Mouse (Mus musculus): ENCODE results near the gene Gfm2. TPM values are rescaled to one million over a fixed set of nuclear protein-coding genes. Genes with fewer than 3 reads are reported as not detected.
A peak's percentile ranks its signal among the peaks of the same experiment; 100 is the strongest.
"Not testable (repeated sequence)": the region's sequence is repeated elsewhere in the genome, so short reads cannot be mapped to it uniquely, and the experiment has no call there.

Gfm2 gene
- polyA plus RNA-seq (2012; fragmentation: generic; extraction: Trizol), result 13.7 TPM
- long read RNA-seq, experiment 1, partial matches to known transcripts, result 1 of 10 reads
- long read RNA-seq, experiment 1, other reads (novel, unspliced or antisense), result 6 of 10 reads
- long read RNA-seq, experiment 2, transcript Gfm2-208 (21 exons, 3,157 nt), result major isoform, 53 of 121 reads
- long read RNA-seq, experiment 2, partial matches to known transcripts, result 5 of 121 reads
- long read RNA-seq, experiment 2, other reads (novel, unspliced or antisense), result 58 of 121 reads

DNA sequence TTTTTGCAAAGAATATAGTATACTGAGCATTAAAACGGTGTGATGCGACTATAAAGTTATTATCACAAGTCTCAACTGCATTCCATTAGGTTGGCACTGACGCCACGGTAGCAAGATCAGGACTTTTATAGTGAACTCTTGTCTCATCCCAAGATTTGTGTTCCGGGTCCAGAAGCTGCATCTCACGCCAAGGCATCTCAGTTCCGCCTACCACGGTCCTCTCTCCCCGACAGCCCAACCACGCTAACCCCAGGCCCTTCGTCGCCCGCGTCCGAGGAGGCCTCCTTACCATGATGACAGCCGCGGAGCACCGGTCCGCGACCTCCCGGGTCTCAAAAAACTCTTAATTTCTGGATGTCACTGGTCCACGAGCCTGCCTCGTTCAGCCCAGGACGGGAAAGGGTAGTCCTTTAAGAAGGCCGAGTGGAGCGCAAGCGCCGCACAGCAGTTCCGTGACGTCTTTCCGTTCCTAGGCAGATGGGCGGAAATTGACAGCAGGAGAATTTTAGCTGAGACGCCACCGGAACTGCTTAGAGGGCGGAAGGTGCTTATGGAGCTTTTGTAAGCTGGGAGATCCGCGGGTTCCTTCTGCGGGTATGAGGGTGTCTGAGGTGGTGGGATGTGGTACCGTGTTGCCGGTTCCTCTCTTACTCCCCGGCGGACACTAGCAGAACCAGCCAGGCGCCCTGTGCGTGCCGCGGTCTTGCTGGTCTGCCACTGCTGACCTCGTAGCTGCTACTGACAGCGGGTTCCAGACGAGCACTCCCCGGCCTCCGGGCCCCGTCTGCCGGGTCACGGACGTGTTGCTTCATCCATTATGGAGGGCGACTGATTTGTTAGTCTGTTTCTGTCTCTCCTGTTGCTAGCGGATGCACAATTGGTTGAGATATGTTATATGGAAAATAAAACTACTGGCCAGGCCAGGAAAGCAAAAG lies at the start of gene Gfm2, which contains the start of gene Nsa2:
TSS of gene Gfm2 (plus strand) at position 472 of the 935 bp plus-strand sequence.
TSS of gene Nsa2 (minus strand) at position 472 of the 935 bp plus-strand sequence.
- H3K36me3 ChIP-seq (ENCODE audit: control insufficient read depth, insufficient read depth), result peaks cover 35% of the 10 kb centered on the region
- TF ChIP-seq MAX (IDR thresholded peaks at IDR 0.05) (peak; percentile 63), MYOD1 (IDR thresholded peaks at IDR 0.05; ENCODE audit: control insufficient read depth, insufficient read length, low read depth) (no peak), CTCF (IDR thresholded peaks at IDR 0.05; ENCODE audit: control insufficient read depth, insufficient read depth, insufficient read length) (no peak), USF1 (IDR thresholded peaks at IDR 0.05; ENCODE audit: low read depth) (peak; percentile 5)
- peaks cover 21% of the 10 kb centered on the region for H3K79me3 ChIP-seq (ENCODE audit: low read depth)
- peak within 1 kb of the TSS; percentile 94 for H3ac ChIP-seq (ENCODE audit: control insufficient read depth, insufficient read length, low read depth)
- H3K4me3 ChIP-seq (ENCODE audit: insufficient read depth, poor library complexity, severe bottlenecking), result peak within 1 kb of the TSS; percentile 78
- peaks cover 43% of the 10 kb centered on the region for H3K79me2 ChIP-seq (ENCODE audit: control insufficient read depth, insufficient read depth)
- no peaks in the 10 kb centered on the region for H3K27me3 ChIP-seq (ENCODE audit: control insufficient read depth, insufficient read depth, insufficient read length)

DNA sequence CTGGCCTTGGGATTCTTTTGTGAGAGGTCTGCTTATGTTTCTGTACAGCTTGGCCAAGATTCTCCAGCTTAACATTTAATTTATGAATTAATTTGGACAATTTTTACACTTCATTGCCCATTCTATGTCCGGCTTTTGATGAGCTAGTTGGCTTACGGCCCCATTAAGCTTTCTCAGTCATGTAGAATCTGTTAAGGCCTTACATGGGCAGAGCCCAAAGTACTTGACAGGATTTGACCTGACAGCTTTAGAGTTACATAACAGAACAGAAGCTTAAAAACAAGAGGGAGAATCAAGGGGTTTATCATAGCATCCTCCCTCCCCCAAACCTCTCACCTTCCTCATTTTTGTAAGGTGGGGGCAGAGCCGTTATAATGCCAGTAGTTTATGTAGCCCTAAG lies 49.6 kb upstream of the Gfm2 start:
- Histone ChIP-seq H3K79me2 (ENCODE audit: control insufficient read depth, insufficient read depth) (no peaks in the 10 kb centered on the region), H3ac (ENCODE audit: control insufficient read depth, insufficient read length, low read depth) (no peak overlapping the region), H3K4me3 (ENCODE audit: insufficient read depth, poor library complexity, severe bottlenecking) (no peak overlapping the region), H3K36me3 (ENCODE audit: control insufficient read depth, insufficient read depth) (no peaks in the 10 kb centered on the region), H3K79me3 (ENCODE audit: low read depth) (no peaks in the 10 kb centered on the region), H3K27me3 (ENCODE audit: control insufficient read depth, insufficient read depth, insufficient read length) (peaks cover 3% of the 10 kb centered on the region)
- TF ChIP-seq MAX (IDR thresholded peaks at IDR 0.05), result no peak
- TF ChIP-seq FOSL1 (IDR thresholded peaks at IDR 0.05; ENCODE audit: insufficient read depth, low read length, poor library complexity, severe bottlenecking), result no peak
- no peak for TF ChIP-seq MYOD1 (IDR thresholded peaks at IDR 0.05; ENCODE audit: control insufficient read depth, insufficient read length, low read depth)
- TF ChIP-seq CEBPB (IDR thresholded peaks at IDR 0.05; ENCODE audit: low read depth), result no peak
- TF ChIP-seq MYOG (IDR thresholded peaks at IDR 0.05; ENCODE audit: control insufficient read depth, extremely low read depth, insufficient read length), result no peak
- no peak for TF ChIP-seq CTCF (IDR thresholded peaks at IDR 0.05; ENCODE audit: control insufficient read depth, insufficient read depth, insufficient read length)
- TF ChIP-seq USF1 (IDR thresholded peaks at IDR 0.05; ENCODE audit: low read depth), result no peak

DNA sequence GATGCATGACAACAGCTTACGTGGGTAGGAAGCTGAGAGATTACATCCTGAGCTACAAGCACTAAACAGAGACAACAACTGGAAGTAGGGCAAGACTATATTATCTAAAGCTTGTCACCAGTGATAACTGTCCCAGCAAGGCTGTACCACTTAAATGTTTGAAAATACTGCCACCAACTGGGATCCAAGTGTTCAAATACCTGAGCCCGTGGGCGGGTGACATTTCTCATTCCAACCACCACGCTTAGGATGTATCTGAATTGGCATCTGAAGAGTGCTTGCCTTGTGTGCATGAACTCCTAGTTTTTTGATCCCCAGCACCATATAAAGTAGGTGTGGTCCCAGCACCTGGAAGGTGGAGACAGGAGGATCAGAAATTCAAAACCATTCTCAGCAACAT lies 42.0 kb upstream of the Gfm2 start:
- Histone ChIP-seq H3K79me3 (ENCODE audit: low read depth) (no peaks in the 10 kb centered on the region), H3K4me3 (ENCODE audit: insufficient read depth, poor library complexity, severe bottlenecking) (no peak overlapping the region), H3K27me3 (ENCODE audit: control insufficient read depth, insufficient read depth, insufficient read length) (peaks cover 3% of the 10 kb centered on the region), H3ac (ENCODE audit: control insufficient read depth, insufficient read length, low read depth) (no peak overlapping the region), H3K79me2 (ENCODE audit: control insufficient read depth, insufficient read depth) (no peaks in the 10 kb centered on the region), H3K36me3 (ENCODE audit: control insufficient read depth, insufficient read depth) (no peaks in the 10 kb centered on the region)
- TF ChIP-seq USF1 (IDR thresholded peaks at IDR 0.05; ENCODE audit: low read depth) (no peak), CTCF (IDR thresholded peaks at IDR 0.05; ENCODE audit: control insufficient read depth, insufficient read depth, insufficient read length) (no peak), CEBPB (IDR thresholded peaks at IDR 0.05; ENCODE audit: low read depth) (no peak), MYOD1 (IDR thresholded peaks at IDR 0.05; ENCODE audit: control insufficient read depth, insufficient read length, low read depth) (no peak), FOSL1 (IDR thresholded peaks at IDR 0.05; ENCODE audit: insufficient read depth, low read length, poor library complexity, severe bottlenecking) (no peak), MYOG (IDR thresholded peaks at IDR 0.05; ENCODE audit: control insufficient read depth, extremely low read depth, insufficient read length) (no peak), MAX (IDR thresholded peaks at IDR 0.05) (no peak)

DNA sequence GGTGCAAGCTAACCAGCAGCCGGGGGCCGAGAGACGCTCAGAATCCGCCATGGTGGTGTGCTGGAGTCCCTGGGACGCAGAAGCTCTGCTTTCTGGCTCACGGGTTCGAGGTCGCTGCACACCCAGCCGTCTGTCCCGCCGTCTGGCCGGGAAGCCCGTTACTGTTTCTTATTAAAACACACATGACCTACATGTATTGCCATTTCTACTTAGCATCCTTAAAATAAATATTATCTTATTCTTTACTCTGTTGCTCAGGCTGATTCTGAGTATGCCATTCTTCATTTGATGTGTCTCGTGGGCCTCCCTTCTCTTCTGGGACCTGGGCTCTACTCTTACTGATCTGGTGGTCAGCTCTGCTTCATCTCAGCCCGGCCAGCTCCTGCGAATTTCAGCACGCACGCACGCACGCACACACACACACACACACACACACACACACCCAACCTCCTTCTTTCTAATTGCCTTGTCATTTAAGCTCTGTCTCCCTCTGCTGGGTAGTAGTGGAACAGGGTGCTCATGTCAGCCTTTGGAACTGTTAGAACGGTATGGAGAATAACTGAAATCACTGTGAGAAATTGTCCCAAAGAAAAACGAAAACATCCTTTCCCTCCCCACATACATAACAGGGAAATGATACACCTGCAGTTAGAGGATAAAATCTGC lies 38.4 kb upstream of the Gfm2 start, which contains the start of gene Gm6169:
TSS of gene Gm6169 (minus strand) at position 51 of the 666 bp plus-strand sequence.
- no peak for TF ChIP-seq MYOG (IDR thresholded peaks at IDR 0.05; ENCODE audit: control insufficient read depth, extremely low read depth, insufficient read length)
- TF ChIP-seq FOSL1 (IDR thresholded peaks at IDR 0.05; ENCODE audit: insufficient read depth, low read length, poor library complexity, severe bottlenecking), result no peak
- TF ChIP-seq USF1 (IDR thresholded peaks at IDR 0.05; ENCODE audit: low read depth), result no peak
- no peak for TF ChIP-seq CTCF (IDR thresholded peaks at IDR 0.05; ENCODE audit: control insufficient read depth, insufficient read depth, insufficient read length)
- TF ChIP-seq MAX (IDR thresholded peaks at IDR 0.05), result no peak
- no peak for TF ChIP-seq MYOD1 (IDR thresholded peaks at IDR 0.05; ENCODE audit: control insufficient read depth, insufficient read length, low read depth)
- no peak for TF ChIP-seq CEBPB (IDR thresholded peaks at IDR 0.05; ENCODE audit: low read depth)
- Histone ChIP-seq H3K36me3 (ENCODE audit: control insufficient read depth, insufficient read depth) (no peaks in the 10 kb centered on the region), H3K27me3 (ENCODE audit: control insufficient read depth, insufficient read depth, insufficient read length) (peaks cover 3% of the 10 kb centered on the region), H3K4me3 (ENCODE audit: insufficient read depth, poor library complexity, severe bottlenecking) (no peak within 1 kb of the TSS), H3K79me3 (ENCODE audit: low read depth) (no peaks in the 10 kb centered on the region), H3K79me2 (ENCODE audit: control insufficient read depth, insufficient read depth) (no peaks in the 10 kb centered on the region), H3ac (ENCODE audit: control insufficient read depth, insufficient read length, low read depth) (no peak within 1 kb of the TSS)

DNA sequence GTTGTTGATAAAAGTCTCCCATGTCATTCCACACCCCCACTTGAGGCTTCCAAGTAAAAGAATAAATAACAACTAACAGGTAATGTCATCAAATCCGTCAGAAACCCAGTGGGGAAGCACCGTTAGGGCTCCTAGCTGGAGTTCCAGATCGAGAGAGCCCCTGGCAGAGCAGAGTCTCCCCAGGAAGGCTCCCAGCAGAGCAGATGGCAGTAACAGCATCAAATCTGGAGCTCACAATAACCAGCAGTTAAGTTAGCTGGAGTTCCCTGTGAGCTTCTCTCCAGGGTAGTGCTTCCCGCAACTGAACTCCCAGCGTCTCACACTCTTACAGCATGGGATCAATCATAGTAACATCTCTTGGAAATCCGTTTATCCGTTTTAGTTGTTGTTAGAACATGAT lies 32.7 kb upstream of the Gfm2 start:
- Histone ChIP-seq H3K79me2 (ENCODE audit: control insufficient read depth, insufficient read depth) (no peaks in the 10 kb centered on the region), H3K4me3 (ENCODE audit: insufficient read depth, poor library complexity, severe bottlenecking) (no peak overlapping the region), H3K79me3 (ENCODE audit: low read depth) (no peaks in the 10 kb centered on the region), H3ac (ENCODE audit: control insufficient read depth, insufficient read length, low read depth) (no peak overlapping the region), H3K36me3 (ENCODE audit: control insufficient read depth, insufficient read depth) (no peaks in the 10 kb centered on the region), H3K27me3 (ENCODE audit: control insufficient read depth, insufficient read depth, insufficient read length) (peaks cover 9% of the 10 kb centered on the region)
- no peak for TF ChIP-seq USF1 (IDR thresholded peaks at IDR 0.05; ENCODE audit: low read depth)
- TF ChIP-seq CEBPB (IDR thresholded peaks at IDR 0.05; ENCODE audit: low read depth), result no peak
- TF ChIP-seq CTCF (IDR thresholded peaks at IDR 0.05; ENCODE audit: control insufficient read depth, insufficient read depth, insufficient read length), result no peak
- no peak for TF ChIP-seq MYOG (IDR thresholded peaks at IDR 0.05; ENCODE audit: control insufficient read depth, extremely low read depth, insufficient read length)
- TF ChIP-seq MYOD1 (IDR thresholded peaks at IDR 0.05; ENCODE audit: control insufficient read depth, insufficient read length, low read depth), result no peak

DNA sequence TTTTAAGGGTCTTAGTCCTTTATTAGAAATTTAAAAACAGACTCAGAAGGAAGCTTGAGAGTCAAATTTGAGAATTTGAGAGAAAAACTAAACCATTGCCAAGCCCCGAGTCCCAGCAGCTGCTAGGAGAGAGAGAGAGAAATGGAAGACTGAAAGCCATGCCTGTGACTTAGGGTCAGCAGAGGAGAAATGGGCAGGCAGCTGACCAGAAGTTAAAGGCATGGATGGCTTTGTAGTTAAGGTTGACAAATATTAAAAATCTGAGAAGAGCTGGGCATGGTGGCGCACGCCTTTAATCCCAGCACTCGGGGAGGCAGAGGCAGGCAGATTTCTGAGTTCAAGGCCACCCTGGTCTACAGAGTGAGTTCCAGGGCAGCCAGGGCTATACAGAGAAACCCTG lies 30.0 kb upstream of the Gfm2 start:
- H3K79me2 ChIP-seq (ENCODE audit: control insufficient read depth, insufficient read depth); H3K36me3 ChIP-seq (ENCODE audit: control insufficient read depth, insufficient read depth); H3ac ChIP-seq (ENCODE audit: control insufficient read depth, insufficient read length, low read depth); H3K4me3 ChIP-seq (ENCODE audit: insufficient read depth, poor library complexity, severe bottlenecking); H3K79me3 ChIP-seq (ENCODE audit: low read depth): not testable (repeated sequence)
- H3K27me3 ChIP-seq (ENCODE audit: control insufficient read depth, insufficient read depth, insufficient read length), result peaks cover 11% of the 10 kb centered on the region
